Mouse (Mus musculus) hindbrain, embryonic 13.5 days (tissue): ENCODE measurements at regions not wholly inside any gene's neighbourhood (a gene's known extent, or its start where the extent isn't known, plus 50 kb on each side); places are given as distances from the start of the nearest gene placed in this dataset.

ENCODE experiments used
- ATAC-seq: fragments of 200-750 bp; cut with Nextera tagmentation; 2 replicates; pipeline ENCODE4 v1.8.0; 2017; ENCODE audit warnings: moderate TSS enrichment; ENCODE audit not compliant: low FRiP score
- H3K27ac ChIP-seq: fragments of 300-500 bp; sonication (generic); 2 replicates; pipeline ENCODE4 v1.5.1; 2015; ENCODE audit warnings: inconsistent platforms, mild to moderate bottlenecking, moderate library complexity
- H3K27me3 ChIP-seq: fragments of 300-500 bp; sonication (generic); 2 replicates; pipeline ENCODE4 v1.6.1; 2015; ENCODE audit warnings: mild to moderate bottlenecking, inconsistent platforms
- H3K36me3 ChIP-seq: fragments of 300-500 bp; sonication (generic); 2 replicates; pipeline ENCODE4 v1.6.1; 2015; ENCODE audit warnings: mild to moderate bottlenecking, inconsistent platforms
- H3K4me1 ChIP-seq: fragments of 300-500 bp; sonication (generic); replicated peaks from 2 replicates; pipeline ENCODE4 v1.6.1; 2015; ENCODE audit warnings: inconsistent platforms
- H3K4me2 ChIP-seq: fragments of 300-500 bp; sonication (generic); 2 replicates; pipeline ENCODE4 v1.6.1; 2015; ENCODE audit warnings: inconsistent platforms, mild to moderate bottlenecking, moderate library complexity
- H3K4me3 ChIP-seq: fragments of 300-500 bp; sonication (generic); 2 replicates; pipeline ENCODE4 v1.5.1; 2015; ENCODE audit warnings: mild to moderate bottlenecking, inconsistent platforms
- H3K9ac ChIP-seq: fragments of 300-500 bp; sonication (generic); 2 replicates; pipeline ENCODE4 v1.6.1; 2015; ENCODE audit warnings: mild to moderate bottlenecking, inconsistent platforms
- H3K9me3 ChIP-seq: fragments of 300-500 bp; sonication (generic); 2 replicates; pipeline ENCODE4 v1.6.1; 2016; ENCODE audit warnings: inconsistent platforms
- WGBS: fragments of 180-500 bp; shearing (Covaris S2); methylation state at CpG from one replicate; pipeline ENCODE4 v1.1.7; 2015; 5-methylcytosine and 5-hydroxymethylcytosine counted together

DNA sequence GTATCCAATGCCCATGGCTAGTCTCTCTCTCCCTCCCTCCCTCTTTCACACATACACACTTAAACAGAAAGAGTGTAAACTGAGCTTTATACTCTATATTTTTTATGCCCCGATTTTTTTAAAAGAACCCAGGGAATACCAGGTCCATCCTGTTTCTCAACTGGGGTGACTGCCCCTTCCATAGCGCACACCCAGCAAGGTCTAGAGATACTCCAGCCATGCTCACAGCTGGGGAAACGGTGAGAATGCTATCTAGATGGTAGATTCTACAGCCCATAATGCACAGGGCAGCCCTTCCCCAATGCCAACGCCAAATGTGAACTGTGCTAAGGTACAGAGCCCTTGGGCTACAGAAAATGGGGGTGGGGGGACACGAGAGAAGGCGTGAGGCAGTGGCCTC lies 51.2 kb upstream of the Tln2 start:
- WGBS, result 92% methylated on average over 6 of the region's 6 CpGs
- no peaks in the 10 kb centered on the region for H3K9me3 ChIP-seq
- no peaks in the 10 kb centered on the region for H3K36me3 ChIP-seq
- ATAC-seq, result no peak
- no peak overlapping the region for H3K27ac ChIP-seq
- H3K4me1 ChIP-seq, result peaks cover 8% of the 10 kb centered on the region
- H3K4me2 ChIP-seq, result no peak overlapping the region
- H3K27me3 ChIP-seq, result no peaks in the 10 kb centered on the region
- no peak overlapping the region for H3K9ac ChIP-seq
- H3K4me3 ChIP-seq, result no peak overlapping the region

- 92% methylated on average over 6 of the region's 6 CpGs for WGBS
- Histone ChIP-seq H3K9ac (no peak overlapping the region), H3K27me3 (no peaks in the 10 kb centered on the region), H3K9me3 (no peaks in the 10 kb centered on the region), H3K27ac (no peak overlapping the region), H3K36me3 (no peaks in the 10 kb centered on the region), H3K4me2 (no peak overlapping the region), H3K4me1 (peaks cover 8% of the 10 kb centered on the region), H3K4me3 (no peak overlapping the region)
- no peak for ATAC-seq
Observed at GRCm38 (mm10) chr9:67611676-67612075, 52.2 kb upstream of the Tln2 start.

GRCm38 (mm10) chr9:67612101-67612500 lies 52.6 kb upstream of the Tln2 start:
- no peak overlapping the region for H3K9ac ChIP-seq
- 100% methylated on average over 2 of the region's 2 CpGs for WGBS
- peaks cover 10% of the 10 kb centered on the region for H3K4me1 ChIP-seq
- H3K36me3 ChIP-seq, result no peaks in the 10 kb centered on the region
- no peak overlapping the region for H3K4me2 ChIP-seq
- no peaks in the 10 kb centered on the region for H3K27me3 ChIP-seq
- H3K27ac ChIP-seq, result no peak overlapping the region
- H3K4me3 ChIP-seq, result no peak overlapping the region
- no peaks in the 10 kb centered on the region for H3K9me3 ChIP-seq
- ATAC-seq, result no peak

DNA sequence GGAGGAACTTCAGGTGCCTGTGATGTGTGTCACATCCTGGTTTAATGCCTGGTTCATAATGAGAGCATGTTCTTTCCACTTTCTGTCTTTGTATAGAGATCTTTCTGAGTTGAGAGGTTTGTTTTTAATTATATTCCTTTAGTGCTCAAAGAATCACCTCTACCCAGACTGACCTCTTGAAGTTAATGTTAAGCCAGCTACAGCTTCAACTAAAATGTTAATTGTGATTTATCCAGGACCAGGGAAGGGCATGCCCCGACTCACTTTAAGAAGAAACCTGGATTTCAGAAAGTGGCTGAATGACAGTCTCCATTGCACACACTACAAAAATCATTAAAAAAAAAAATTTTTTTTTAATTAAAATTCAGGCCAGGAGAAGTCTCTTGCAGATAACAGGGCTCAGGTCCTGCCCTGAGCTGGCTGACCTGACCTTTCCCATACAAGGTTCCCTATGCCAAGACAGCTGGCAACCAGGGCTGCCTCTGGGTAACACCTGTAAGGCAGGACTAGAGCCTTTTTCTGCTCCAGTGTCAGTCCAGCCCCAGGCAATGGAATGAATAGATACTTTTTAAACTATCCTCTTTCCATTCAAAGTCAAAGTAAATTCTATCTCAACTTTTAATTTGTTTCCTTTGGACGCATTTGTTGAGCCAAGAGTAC lies 54.7 kb upstream of the Tln2 start:
- Histone ChIP-seq H3K36me3 (no peaks in the 10 kb centered on the region), H3K4me1 (peaks cover 17% of the 10 kb centered on the region), H3K4me3 (no peak overlapping the region), H3K9ac (no peak overlapping the region), H3K27ac (no peak overlapping the region), H3K27me3 (no peaks in the 10 kb centered on the region), H3K4me2 (no peak overlapping the region), H3K9me3 (no peaks in the 10 kb centered on the region)
- 86% methylated on average over 2 of the region's 2 CpGs for WGBS
- ATAC-seq, result no peak

- Histone ChIP-seq H3K4me2 (no peak overlapping the region), H3K27ac (no peak overlapping the region), H3K4me1 (peaks cover 17% of the 10 kb centered on the region), H3K9me3 (no peaks in the 10 kb centered on the region), H3K27me3 (no peaks in the 10 kb centered on the region), H3K9ac (no peak overlapping the region), H3K36me3 (no peaks in the 10 kb centered on the region), H3K4me3 (no peak overlapping the region)
- ATAC-seq, result no peak
- WGBS, result 88% methylated on average over 2 of the region's 2 CpGs
Observed at GRCm38 (mm10) chr9:67616207-67616606, 56.7 kb upstream of the Tln2 start.

DNA sequence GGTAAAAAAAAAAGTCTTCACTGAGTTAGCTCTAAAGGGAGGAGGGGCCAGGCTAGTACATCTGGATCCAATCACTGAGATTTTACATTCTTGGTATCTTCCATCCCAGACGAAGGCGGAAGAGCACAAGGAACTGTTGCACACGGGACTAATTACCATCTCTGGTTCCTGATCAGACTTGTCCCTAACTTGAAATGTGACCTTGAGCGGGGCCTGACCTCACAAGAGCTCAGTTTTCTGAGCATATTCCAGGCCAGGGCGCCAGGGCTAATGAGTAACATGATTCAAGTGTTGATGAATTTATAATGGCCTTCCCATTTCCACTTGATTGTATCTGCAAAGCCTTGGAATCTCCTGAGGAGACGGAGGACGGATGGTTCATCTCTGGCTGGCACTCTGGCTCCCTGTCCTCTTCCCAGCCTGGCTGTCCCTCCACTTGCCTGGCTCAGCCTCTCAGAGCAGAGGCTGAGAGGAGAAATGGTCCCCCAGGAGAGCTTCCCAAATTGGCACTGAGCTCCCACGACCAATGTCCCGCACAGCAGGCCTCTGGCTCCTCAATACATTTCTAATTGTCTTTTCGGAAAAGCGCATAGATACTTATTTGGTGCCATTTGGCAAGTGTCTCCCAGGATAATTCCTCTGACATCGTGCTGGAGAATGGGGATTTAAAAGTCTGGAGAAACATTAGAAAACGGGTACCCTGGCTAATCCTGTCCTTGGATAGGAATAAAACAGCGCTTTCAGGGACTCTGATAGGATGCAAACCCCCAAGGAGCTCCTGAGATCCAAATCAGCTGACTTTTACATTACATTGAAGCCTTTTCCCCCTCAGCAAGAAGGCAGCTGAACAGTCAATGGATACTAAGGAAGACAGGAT lies 58.1 kb upstream of the Tln2 start:
- ATAC-seq, result no peak
- peaks cover 17% of the 10 kb centered on the region for H3K4me1 ChIP-seq
- no peak overlapping the region for H3K4me3 ChIP-seq
- H3K27me3 ChIP-seq, result no peaks in the 10 kb centered on the region
- no peaks in the 10 kb centered on the region for H3K36me3 ChIP-seq
- no peak overlapping the region for H3K9ac ChIP-seq
- no peaks in the 10 kb centered on the region for H3K9me3 ChIP-seq
- peak overlapping the region; percentile 10; the same call in 1 of the 2 replicates for H3K27ac ChIP-seq
- 42% methylated on average over 14 of the region's 14 CpGs for WGBS
- no peak overlapping the region for H3K4me2 ChIP-seq

GRCm38 (mm10) chr9:67620945-67621344 lies 61.4 kb upstream of the Tln2 start:
- peaks cover 17% of the 10 kb centered on the region for H3K4me1 ChIP-seq
- no peaks in the 10 kb centered on the region for H3K9me3 ChIP-seq
- no peak overlapping the region for H3K4me3 ChIP-seq
- 65% methylated on average over 3 of the region's 3 CpGs for WGBS
- no peak overlapping the region for H3K27ac ChIP-seq
- H3K27me3 ChIP-seq, result no peaks in the 10 kb centered on the region
- H3K36me3 ChIP-seq, result no peaks in the 10 kb centered on the region
- ATAC-seq, result no peak
- H3K4me2 ChIP-seq, result no peak overlapping the region
- no peak overlapping the region for H3K9ac ChIP-seq

- no peak overlapping the region for H3K4me3 ChIP-seq
- peaks cover 11% of the 10 kb centered on the region for H3K4me1 ChIP-seq
- H3K27ac ChIP-seq, result no peak overlapping the region
- 85% methylated on average over 2 of the region's 2 CpGs for WGBS
- no peak for ATAC-seq
- no peaks in the 10 kb centered on the region for H3K9me3 ChIP-seq
- H3K4me2 ChIP-seq, result no peak overlapping the region
- H3K36me3 ChIP-seq, result no peaks in the 10 kb centered on the region
- no peak overlapping the region for H3K9ac ChIP-seq
- peaks cover 18% of the 10 kb centered on the region for H3K27me3 ChIP-seq
Observed at GRCm38 (mm10) chr9:67627196-67627595, 67.7 kb upstream of the Tln2 start.

DNA sequence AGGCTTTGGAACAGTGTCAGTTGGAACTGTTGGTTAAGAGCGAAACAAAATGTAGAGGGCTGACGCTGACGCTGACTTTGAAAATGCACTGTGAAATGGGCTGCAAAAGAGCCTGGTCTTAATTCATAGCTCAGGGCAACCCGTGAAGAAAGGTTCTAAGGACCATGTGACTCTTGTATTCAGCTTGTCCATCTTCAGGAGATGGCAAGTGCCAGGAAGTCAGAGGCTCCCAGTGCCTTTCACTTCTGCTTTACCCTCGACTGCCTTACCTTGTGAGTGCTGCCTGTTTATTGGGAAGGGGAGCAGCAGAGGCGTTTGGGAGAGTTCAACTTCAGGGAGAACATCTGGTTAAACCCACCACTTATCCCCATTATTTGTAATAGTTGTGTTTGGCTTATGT lies 70.1 kb upstream of the Tln2 start:
- peaks cover 18% of the 10 kb centered on the region for H3K27me3 ChIP-seq
- H3K27ac ChIP-seq, result no peak overlapping the region
- no peak for ATAC-seq
- H3K9me3 ChIP-seq, result no peaks in the 10 kb centered on the region
- no peaks in the 10 kb centered on the region for H3K36me3 ChIP-seq
- no peak overlapping the region for H3K4me2 ChIP-seq
- peaks cover 15% of the 10 kb centered on the region for H3K4me1 ChIP-seq
- 30% methylated on average over 6 of the region's 6 CpGs for WGBS
- no peak overlapping the region for H3K9ac ChIP-seq
- no peak overlapping the region for H3K4me3 ChIP-seq

- no peaks in the 10 kb centered on the region for H3K9me3 ChIP-seq
- WGBS, result 76% methylated on average over 3 of the region's 3 CpGs
- H3K9ac ChIP-seq, result no peak overlapping the region
- peaks cover 15% of the 10 kb centered on the region for H3K4me1 ChIP-seq
- no peak overlapping the region for H3K27ac ChIP-seq
- no peak for ATAC-seq
- no peak overlapping the region for H3K4me2 ChIP-seq
- no peaks in the 10 kb centered on the region for H3K36me3 ChIP-seq
- no peak overlapping the region for H3K4me3 ChIP-seq
- peaks cover 18% of the 10 kb centered on the region for H3K27me3 ChIP-seq
Observed at GRCm38 (mm10) chr9:67630173-67630572, 70.7 kb upstream of the Tln2 start.

DNA sequence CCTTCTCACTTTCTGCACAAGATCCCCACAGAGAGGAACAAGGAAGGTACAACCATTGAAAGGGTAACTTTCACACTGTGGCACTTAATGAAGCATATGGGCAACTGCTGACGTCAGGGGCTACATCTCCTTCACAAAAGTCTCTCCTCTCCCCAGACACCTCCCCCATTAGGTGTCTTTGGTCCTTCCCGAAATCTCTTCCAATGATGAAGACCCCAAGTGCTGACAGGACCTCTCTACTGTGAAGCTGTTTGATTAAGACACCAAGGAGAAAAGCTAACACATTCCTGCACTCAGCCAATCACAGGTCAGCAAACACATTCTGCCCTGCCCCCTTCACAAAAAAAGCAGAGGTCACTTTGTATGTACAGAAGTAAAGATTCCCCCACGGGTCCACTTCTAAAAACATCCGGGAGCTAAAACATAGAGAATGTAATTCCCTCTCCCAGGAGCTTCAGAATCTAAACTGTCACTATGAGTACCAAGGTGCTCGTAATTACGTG lies 72.3 kb upstream of the Tln2 start:
- no peak overlapping the region for H3K27ac ChIP-seq
- WGBS, result 2% methylated on average over 6 of the region's 6 CpGs
- H3K4me3 ChIP-seq, result peak overlapping the region; percentile 76
- no peak for ATAC-seq
- H3K27me3 ChIP-seq, result peaks cover 23% of the 10 kb centered on the region
- peak overlapping the region; percentile 82 for H3K9ac ChIP-seq
- H3K4me1 ChIP-seq, result peaks cover 15% of the 10 kb centered on the region
- H3K36me3 ChIP-seq, result no peaks in the 10 kb centered on the region
- no peaks in the 10 kb centered on the region for H3K9me3 ChIP-seq
- H3K4me2 ChIP-seq, result peak overlapping the region; percentile 91

- Histone ChIP-seq H3K27ac (peak overlapping the region; percentile 93; the same call in 1 of the 2 replicates), H3K36me3 (no peaks in the 10 kb centered on the region), H3K27me3 (peaks cover 24% of the 10 kb centered on the region), H3K4me3 (peak overlapping the region; percentile 76), H3K4me2 (peak overlapping the region; percentile 91), H3K9me3 (no peaks in the 10 kb centered on the region), H3K4me1 (peaks cover 15% of the 10 kb centered on the region), H3K9ac (peak overlapping the region; percentile 82)
- ATAC-seq, result peak; percentile 69
- WGBS, result under 1% methylated on average over 38 of the region's 40 CpGs
Observed at GRCm38 (mm10) chr9:67632521-67633025, 73.1 kb upstream of the Tln2 start.
